ENCODE assay signal across 9 mouse cellular contexts in genomic region chr11:109902616-109903598, GRCm38 (mm10).
DNase-seq lines count a peak whose midpoint lies in the region; ATAC-seq lines count a peak whose summit lies in the region.
"Had no signal": no experiment of that assay in that cellular context is flagged by ENCODE, and none has a peak within 500 bp of the region (broad histone marks: within the 10 kb centered on the region; RNA-seq: fewer than 3 reads in every experiment).

No protein-coding gene starts in this region.

- no peaks in the 10 kb centered on the region for H3K4me1 ChIP-seq in heart, embryonic 16.5 days (ENCODE audit: control insufficient read depth, insufficient read depth, low read length)
- peaks cover 9% of the 10 kb centered on the region for H3K4me1 ChIP-seq in hindbrain, embryonic 15.5 days (replicated peaks)

- no peaks in the 10 kb centered on the region for H3K9me3 ChIP-seq in heart, embryonic 16.5 days (replicated peaks; ENCODE audit: control insufficient read depth, low read length)
- H3K9me3 ChIP-seq in hindbrain, embryonic 15.5 days, result no peaks in the 10 kb centered on the region

- DNase-seq in heart, postnatal 36 days, result no peak
- DNase-seq in ES-CJ7 (ENCODE audit: low read depth, low spot score), result peak; percentile 58
- DNase-seq in embryo, embryonic 10 days (ENCODE audit: low spot score), result peak; percentile 66
- no peak for DNase-seq in cerebellum, adult 11-12 months
- DNase-seq in ovary, postnatal 14 days (ENCODE audit: low spot score), result no peak
- DNase-seq: kidney, adult 11 months had no signal

- ATAC-seq in heart, embryonic 16.5 days (replicated peaks; ENCODE audit: extremely low read depth, insufficient read depth, low FRiP score), result no peak
- no peak for ATAC-seq in hindbrain, embryonic 15.5 days (ENCODE audit: low FRiP score, low read depth)
- no peak for ATAC-seq in inflammation-experienced regulatory T-cells, adult 6 months

- no peak overlapping the region for H3K4me3 ChIP-seq in heart, embryonic 16.5 days (ENCODE audit: low read length)
- H3K4me3 ChIP-seq in hindbrain, embryonic 15.5 days, result no peak overlapping the region

- peak overlapping the region; percentile 50; the same call in 1 of the 2 replicates for H3K27ac ChIP-seq in heart, embryonic 16.5 days (ENCODE audit: low read length)
- H3K27ac ChIP-seq in hindbrain, embryonic 15.5 days (replicated peaks), result 0 out of 2 replicates have a peak overlapping the region, but pooled peaks have one; percentile 29

- H3K27me3 ChIP-seq in heart, embryonic 16.5 days (ENCODE audit: control insufficient read depth, insufficient read depth, low read length), result no peaks in the 10 kb centered on the region
- H3K27me3 ChIP-seq in hindbrain, embryonic 15.5 days, result no peaks in the 10 kb centered on the region

- intact Hi-C loops in heart, postnatal 36 days (cut with DNase I), result no loop called here

- H3K4me2 ChIP-seq in heart, embryonic 16.5 days (ENCODE audit: low read depth, low read length), result no peak overlapping the region
- H3K4me2 ChIP-seq in hindbrain, embryonic 15.5 days, result no peak overlapping the region

- whole genome bisulfite sequencing in heart, embryonic 16.5 days, result 38% methylated on average over 6 of the region's 6 CpGs
- 37% methylated on average over 6 of the region's 6 CpGs for WGBS in hindbrain, embryonic 15.5 days

- no peaks in the 10 kb centered on the region for H3K36me3 ChIP-seq in heart, embryonic 16.5 days (ENCODE audit: control insufficient read depth, insufficient read depth)
- no peaks in the 10 kb centered on the region for H3K36me3 ChIP-seq in hindbrain, embryonic 15.5 days

- H3K9ac ChIP-seq in heart, embryonic 16.5 days (ENCODE audit: low read length), result no peak overlapping the region
- H3K9ac ChIP-seq in hindbrain, embryonic 15.5 days, result no peak overlapping the region

Comparison
In these comparisons a context has a peak if more than half of its experiments do, and no peak if none do; other contexts are left out.
1. DNase-seq: peak in ES-CJ7 (single experiment) and embryo, embryonic 10 days (single experiment); none in heart, postnatal 36 days (0 of 2), cerebellum, adult 11-12 months (single experiment) and ovary, postnatal 14 days (single experiment).